Mouse (Mus musculus) layer of hippocampus, postnatal 10 days (tissue): ENCODE data around the gene Arhgap4. TPM values are rescaled to one million over a fixed set of nuclear protein-coding genes. Genes with fewer than 3 reads are reported as not detected.

Experiments
- DNase-seq, 2 experiments: peaks; one replicate each; pipeline ENCODE4 v3.0.0; 2021; ENCODE audit warnings: low spot score in 2 of 2
- total RNA-seq, 2 experiments: library from RNA; stranded (reverse); gene quantifications; 2 replicates each; pipeline ENCODE4 v1.2.3; 2021

Arhgap4 gene
- total RNA-seq, 2 experiments from 2014 or later: 4.6 to 5.1 TPM

GRCm38 (mm10) chrX:73916945-73917344 is 4.7 kb downstream of the Arhgap4 start:
- DNase-seq: no peak

GRCm38 (mm10) chrX:73914827-73915703 is 6.6 kb downstream of the Arhgap4 start:
- DNase-seq: peak; percentile 75 to 80

- no peak for DNase-seq
Measured at GRCm38 (mm10) chrX:73911588-73911987, 10.1 kb downstream of the Arhgap4 start.

- no peak for DNase-seq
Measured at GRCm38 (mm10) chrX:73911156-73911555, 10.5 kb downstream of the Arhgap4 start.

GRCm38 (mm10) chrX:73910451-73910850 is 11.2 kb downstream of the Arhgap4 start:
- no peak for DNase-seq

GRCm38 (mm10) chrX:73910049-73910448 is 11.6 kb downstream of the Arhgap4 start:
- DNase-seq: no peak

GRCm38 (mm10) chrX:73897959-73898358 is 23.7 kb downstream of the Arhgap4 start:
- DNase-seq: no peak

- peak; percentile 22 to 53 for DNase-seq
Measured at GRCm38 (mm10) chrX:73895719-73896118, 26.0 kb downstream of the Arhgap4 start, which contains the start of gene L1cam. TSS of gene L1cam (minus strand) at chrX:73896105.

- no peak for DNase-seq
Measured at GRCm38 (mm10) chrX:73892833-73893232, 28.8 kb downstream of the Arhgap4 start.

GRCm38 (mm10) chrX:73891551-73892152 is 30.0 kb downstream of the Arhgap4 start, which contains the start of gene Avpr2:
TSS of gene Avpr2 (plus strand) at chrX:73892102.
- no peak for DNase-seq

GRCm38 (mm10) chrX:73881463-73881862 is 40.2 kb downstream of the Arhgap4 start:
- DNase-seq: no peak

GRCm38 (mm10) chrX:73881036-73881427 is 40.6 kb downstream of the Arhgap4 start:
- no peak for DNase-seq

GRCm38 (mm10) chrX:73880194-73881035 is 41.3 kb downstream of the Arhgap4 start:
- DNase-seq: peak; percentile 14 to 41

- DNase-seq: no peak
Measured at GRCm38 (mm10) chrX:73877014-73877413, 44.7 kb downstream of the Arhgap4 start.

GRCm38 (mm10) chrX:73875881-73876280 is 45.8 kb downstream of the Arhgap4 start:
- DNase-seq: no peak

GRCm38 (mm10) chrX:73871956-73872355 is 49.7 kb downstream of the Arhgap4 start:
- no peak for DNase-seq

- DNase-seq: no peak
Measured at GRCm38 (mm10) chrX:73871474-73871873, 50.2 kb downstream of the Arhgap4 start.

GRCm38 (mm10) chrX:73869334-73869733 is 52.3 kb downstream of the Arhgap4 start:
- DNase-seq: no peak

- DNase-seq: no peak
Measured at GRCm38 (mm10) chrX:73867852-73868251, 53.8 kb downstream of the Arhgap4 start.

- DNase-seq: peak in 1 of 2 experiments; percentile 23
Measured at GRCm38 (mm10) chrX:73867256-73867655, 54.4 kb downstream of the Arhgap4 start.

GRCm38 (mm10) chrX:73864692-73865091 is 57.0 kb downstream of the Arhgap4 start:
- no peak for DNase-seq

GRCm38 (mm10) chrX:73855087-73855408 is 66.6 kb downstream of the Arhgap4 start:
- DNase-seq: no peak
